Mouse (Mus musculus): Measurements from ENCODE around the gene Cd84.

Gene Cd84

DNA sequence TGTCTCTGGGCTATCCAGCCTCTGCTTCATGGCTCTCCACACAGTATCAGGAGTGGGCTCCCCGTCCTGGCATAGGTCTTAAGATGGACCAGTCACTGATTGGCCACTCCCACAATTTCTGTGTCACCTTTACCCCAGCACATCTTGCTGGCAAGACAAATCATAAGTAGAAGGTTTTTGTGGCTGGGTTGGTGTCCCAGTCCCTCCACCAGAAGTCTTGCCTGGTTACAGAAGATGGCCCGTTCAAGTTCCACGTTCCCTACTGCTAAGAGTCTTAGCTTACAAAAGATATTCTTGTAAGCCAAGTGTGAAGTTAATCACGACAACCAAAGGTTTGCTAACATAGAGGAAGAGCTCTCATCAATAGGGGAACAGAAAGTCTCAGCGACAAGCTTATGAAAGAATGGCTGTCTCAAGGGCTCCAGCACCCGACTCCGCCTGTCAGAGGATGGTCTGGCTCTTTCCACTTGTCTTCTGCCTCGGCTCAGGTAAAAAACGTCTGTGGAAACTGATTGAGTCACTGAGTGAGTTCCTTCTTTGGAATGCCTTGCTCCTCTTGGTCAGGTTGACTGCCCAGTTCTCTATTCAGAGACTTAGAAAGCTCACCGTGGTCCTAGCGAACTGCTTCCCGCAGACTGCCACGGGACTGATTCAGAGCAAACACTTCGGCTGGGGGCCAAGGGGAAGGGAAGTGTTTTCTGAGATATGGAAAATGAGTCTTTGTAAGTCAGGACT is 78.0 kb downstream of the Cd84 start, which contains the start of gene Slamf6:
TSS of gene Slamf6 (plus strand) at position 211 of the 735 bp plus-strand sequence.
- DNase-seq (ENCODE audit: low read depth): no peak

DNA sequence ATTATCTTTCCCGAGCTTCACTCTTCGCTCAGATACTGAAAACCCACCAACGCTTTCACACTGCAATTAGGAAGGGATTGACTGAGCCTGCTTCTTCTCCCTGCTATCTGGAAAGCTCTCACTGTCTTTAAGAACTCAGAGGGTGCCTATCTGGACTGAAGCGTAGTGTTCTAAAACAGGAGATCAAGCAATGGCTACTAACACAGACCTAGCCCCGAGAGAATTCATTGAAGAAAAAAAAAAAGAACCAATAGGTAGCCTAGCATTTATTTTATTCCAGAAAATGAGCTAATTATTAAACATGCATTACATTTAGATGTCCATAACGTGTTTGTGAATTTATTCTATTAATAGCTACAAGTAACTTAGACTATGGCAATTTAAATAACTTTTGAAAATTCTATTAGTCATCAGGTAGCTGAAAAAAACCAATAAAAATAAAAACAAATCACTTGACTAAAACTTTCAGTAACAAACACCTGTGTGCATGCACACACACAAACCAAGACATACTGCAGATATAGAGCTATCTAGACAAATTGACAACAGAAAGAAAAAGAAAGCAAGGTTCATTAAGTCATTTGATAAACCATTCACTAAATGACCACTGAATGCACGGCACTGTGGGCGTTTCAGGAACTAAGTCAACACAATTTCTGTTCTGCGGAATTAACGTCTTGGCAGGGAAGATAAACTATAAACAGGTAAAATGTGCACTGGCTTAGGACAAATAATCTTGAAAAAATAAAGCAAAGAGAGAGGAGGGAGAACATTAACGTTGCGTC is 78.8 kb downstream of the Cd84 start:
- DNase-seq (ENCODE audit: low read depth): no peak

DNA sequence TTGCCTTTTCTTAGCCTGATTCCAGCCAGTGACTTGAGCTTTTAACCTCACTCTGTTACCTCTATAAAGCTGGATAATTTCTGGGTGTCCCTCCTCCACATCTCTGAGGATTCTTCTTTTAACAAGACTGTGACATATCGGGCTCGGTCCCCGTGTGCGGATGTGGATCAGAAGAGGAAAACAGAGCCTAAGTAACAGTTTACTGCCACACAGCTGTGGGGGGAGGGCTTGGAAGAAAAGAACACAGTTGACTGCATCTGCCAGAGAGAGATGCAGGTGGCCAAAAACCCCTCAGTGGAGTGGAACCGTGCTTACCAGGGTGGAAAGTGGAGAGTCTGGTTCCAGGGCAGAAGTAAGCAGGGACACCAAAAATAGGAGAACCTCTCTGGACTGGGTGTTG is 79.7 kb downstream of the Cd84 start:
- no peak for DNase-seq (ENCODE audit: low read depth)

DNA sequence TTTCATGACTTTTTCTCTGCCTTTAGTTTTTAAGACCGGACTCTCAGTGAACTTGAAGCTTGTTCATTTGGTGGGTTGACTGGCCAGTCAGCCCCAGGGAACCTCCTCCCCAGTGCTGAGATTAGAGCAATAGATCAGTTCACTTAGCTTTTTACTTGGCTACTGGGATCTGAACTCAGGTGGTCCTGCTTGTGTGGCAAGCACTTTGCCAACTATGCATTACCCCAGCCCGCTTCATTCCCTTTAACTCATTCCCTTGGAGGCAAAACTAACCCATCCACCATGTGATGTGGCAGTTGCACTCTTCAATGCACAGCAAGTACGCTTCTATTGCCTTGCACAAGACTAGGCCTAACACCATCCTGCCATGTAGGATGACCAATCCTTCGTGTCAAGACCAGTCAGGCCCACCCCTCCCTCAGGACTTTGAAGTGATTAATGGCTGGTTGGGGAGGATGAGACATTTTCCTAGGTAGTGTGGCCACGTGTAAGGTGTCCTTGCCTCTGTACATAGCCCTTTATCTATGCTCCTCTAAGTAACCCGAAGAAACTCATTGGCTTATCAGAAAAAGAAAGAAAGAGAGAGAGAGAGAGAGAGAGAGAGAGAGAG is 80.5 kb downstream of the Cd84 start:
- no peak for DNase-seq (ENCODE audit: low read depth)

DNA sequence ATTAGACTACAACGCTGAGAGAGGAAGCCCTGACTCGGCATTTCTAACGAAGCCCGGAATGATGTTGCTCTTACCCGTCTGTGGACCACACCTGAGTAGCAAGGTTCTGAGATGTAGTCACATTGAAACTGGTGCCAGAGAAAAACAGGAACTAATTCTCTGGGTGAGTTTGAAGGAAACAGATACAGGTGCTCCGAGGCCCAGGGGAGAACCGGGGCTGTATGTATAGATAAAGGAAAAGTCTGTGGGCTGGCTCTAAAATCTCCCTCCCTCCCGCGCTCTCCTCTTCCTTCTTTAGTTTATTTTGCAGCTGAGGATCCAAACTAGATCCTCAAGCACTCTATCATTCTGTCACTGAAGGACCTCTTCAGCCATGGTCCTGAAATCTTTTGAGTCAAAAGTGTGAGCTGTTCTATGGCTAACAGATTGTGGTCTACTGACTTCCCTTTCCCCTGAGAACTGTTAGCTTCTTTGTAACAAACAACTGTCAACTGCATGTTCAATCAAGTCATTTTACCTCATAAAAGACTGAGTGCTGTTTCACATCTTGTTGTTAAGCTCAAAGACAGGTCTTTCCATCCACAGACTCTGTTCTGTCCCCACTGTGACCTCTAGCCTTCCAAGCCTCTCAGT is 81.6 kb downstream of the Cd84 start:
- no peak for DNase-seq (ENCODE audit: low read depth)

DNA sequence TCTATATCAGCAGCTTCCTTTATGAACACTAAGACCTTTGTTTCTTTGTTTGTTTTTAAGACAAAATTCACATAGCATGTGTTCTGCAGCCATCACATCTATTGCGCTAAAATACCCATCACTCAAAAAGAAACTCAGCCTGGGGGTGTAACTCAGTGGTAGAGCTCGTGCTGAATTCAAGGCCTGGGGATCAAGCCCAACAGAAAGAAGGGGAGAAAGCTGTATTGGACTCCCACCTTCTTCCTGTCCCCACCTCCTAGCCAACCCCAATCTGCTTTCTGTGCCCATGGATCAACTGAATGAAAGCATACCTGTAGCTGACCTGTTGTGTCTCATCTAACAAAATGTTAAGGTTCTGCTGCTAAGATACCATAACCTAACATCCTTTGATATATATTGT is 82.1 kb downstream of the Cd84 start:
- DNase-seq (ENCODE audit: low read depth): no peak

DNA sequence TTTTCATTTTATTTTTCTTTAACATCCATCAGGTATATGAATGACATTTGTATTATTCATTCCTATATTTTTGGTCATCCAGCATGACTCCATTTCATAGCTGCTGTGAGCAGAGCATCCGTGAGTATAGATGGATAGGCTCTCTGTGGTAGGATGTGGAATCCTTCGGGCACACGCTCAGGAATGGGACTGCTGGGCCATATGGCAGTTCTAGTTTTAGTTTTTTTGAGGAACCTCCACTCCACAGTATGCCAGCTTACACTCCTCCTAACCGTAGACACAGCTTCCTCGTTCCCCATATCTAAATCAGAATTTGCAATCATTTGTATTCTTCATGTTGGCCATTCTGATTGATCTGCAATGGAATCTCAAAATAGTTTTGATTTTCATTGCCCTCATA is 83.3 kb downstream of the Cd84 start:
- no peak for DNase-seq (ENCODE audit: low read depth)

DNA sequence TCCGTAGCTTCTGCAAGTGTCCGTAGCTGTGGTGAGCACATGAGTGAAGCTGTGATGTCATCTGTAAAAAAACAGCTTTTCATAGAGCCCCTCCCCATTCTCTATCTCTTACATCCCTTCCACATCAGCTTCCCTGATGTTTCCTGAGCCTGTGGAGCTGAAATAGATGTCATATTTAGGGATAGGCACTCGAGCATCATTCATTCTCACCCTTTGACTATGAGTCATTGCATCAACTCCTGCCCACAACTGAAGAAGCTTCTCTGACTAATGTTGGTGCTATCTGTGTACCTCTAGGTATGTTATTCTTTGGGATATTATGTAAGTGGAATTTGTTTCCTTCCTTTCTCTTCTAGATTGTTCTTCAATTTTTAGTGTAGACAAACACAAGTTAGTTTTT is 85.4 kb downstream of the Cd84 start:
- no peak for DNase-seq (ENCODE audit: low read depth)

DNA sequence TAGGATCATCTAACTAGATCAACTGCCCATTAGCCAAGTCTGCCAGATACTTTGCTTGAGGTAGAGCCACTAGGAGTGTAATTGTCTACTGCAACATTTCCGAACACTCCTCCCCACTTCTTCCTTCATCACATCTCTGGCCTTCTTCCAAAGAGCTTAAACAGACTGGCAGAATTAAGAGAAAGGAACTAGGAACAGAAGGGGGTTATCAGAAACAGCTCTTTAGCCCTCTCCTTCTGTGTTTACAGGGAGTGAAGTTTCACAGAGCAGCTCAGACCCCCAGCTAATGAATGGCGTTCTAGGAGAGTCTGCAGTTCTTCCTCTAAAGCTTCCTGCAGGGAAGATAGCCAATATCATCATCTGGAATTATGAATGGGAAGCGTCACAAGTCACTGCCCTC is 94.4 kb downstream of the Cd84 start:
- no peak for DNase-seq (ENCODE audit: low read depth)

DNA sequence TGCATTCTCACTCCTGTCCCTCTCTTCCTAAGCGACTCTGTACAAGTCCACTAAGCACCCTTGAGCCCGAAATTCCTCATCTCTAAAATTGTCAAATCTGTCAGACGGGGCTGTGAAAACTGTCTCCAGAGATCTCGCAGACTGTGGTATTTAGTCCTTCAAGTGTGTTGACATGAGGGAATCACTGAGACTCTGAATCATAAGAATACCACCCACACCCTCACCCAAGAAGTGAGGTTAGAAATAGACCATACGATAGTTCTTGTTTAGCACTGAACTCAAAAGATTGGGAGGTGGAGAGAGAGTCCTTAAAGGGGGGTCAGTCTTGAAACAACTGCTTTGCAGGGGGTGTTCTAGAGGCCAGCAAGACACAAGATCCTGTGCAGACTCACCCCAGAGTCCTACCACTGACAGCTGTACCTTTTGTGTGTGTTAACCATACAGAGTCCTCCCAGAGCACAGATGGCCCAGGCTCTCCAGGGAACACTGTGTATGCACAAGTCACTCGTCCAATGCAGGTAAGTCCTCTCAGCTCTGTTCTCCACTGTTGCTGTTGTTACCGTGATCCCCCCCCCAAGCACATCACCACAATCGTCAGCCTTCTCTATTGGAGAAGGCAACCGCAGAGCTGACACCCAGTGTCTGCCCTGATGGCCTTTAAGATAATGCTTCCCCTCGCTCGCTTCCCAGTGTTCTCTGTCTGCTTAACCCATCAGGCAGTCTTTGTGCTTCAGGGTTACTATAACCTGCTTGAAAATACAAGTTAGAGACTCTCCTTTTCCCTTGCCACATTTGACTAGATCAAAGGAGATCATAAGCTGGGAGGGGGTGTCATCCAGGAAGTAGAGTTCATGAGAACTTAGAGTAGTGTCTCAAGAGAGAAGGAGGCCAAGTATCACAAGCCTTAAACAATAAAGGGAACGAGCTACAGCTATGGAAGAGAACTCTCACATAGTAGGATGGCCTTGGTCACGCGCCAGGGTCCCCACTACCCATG is 99.8 kb downstream of the Cd84 start:
- no peak for DNase-seq (ENCODE audit: low read depth)
